Mouse (Mus musculus): ENCODE measurements at regions not wholly inside any gene's neighbourhood (a gene's known extent, or its start where the extent isn't known, plus 50 kb on each side); places are given as distances from the start of the nearest gene placed in this dataset.

GRCm38 (mm10) chr7:68873008-68873407 is 124.0 kb upstream of the Arrdc4 start:
- H3K4me2 ChIP-seq (replicated peaks; ENCODE audit: low read depth), result no peak overlapping the region
- no peaks in the 10 kb centered on the region for H3K4me1 ChIP-seq (replicated peaks; ENCODE audit: control insufficient read depth, insufficient read depth, low read length)
- no peak for ATAC-seq
- no peak for TF ChIP-seq CTCF (IDR thresholded peaks at IDR 0.05; ENCODE audit: low read depth)
- no peak overlapping the region for H3K9ac ChIP-seq (ENCODE audit: low read depth, low read length)
- no peak overlapping the region for H3K4me3 ChIP-seq (ENCODE audit: low read depth, low read length)
- no peaks in the 10 kb centered on the region for H3K36me3 ChIP-seq (ENCODE audit: control insufficient read depth, insufficient read depth)
- WGBS, result 60% methylated on average over 5 of the region's 5 CpGs
- H3K27ac ChIP-seq (ENCODE audit: low read depth, low read length), result no peak overlapping the region
- H3K9me3 ChIP-seq (ENCODE audit: control insufficient read depth), result no peaks in the 10 kb centered on the region
- no peaks in the 10 kb centered on the region for H3K27me3 ChIP-seq (replicated peaks; ENCODE audit: control insufficient read depth, insufficient read depth, low read length)

- Histone ChIP-seq H3K4me1 (replicated peaks; ENCODE audit: control insufficient read depth, insufficient read depth, low read length) (no peaks in the 10 kb centered on the region), H3K9ac (ENCODE audit: low read depth, low read length) (no peak overlapping the region), H3K4me3 (ENCODE audit: low read depth, low read length) (no peak overlapping the region), H3K9me3 (ENCODE audit: control insufficient read depth) (no peaks in the 10 kb centered on the region), H3K27me3 (replicated peaks; ENCODE audit: control insufficient read depth, insufficient read depth, low read length) (no peaks in the 10 kb centered on the region), H3K4me2 (replicated peaks; ENCODE audit: low read depth) (no peak overlapping the region), H3K36me3 (ENCODE audit: control insufficient read depth, insufficient read depth) (no peaks in the 10 kb centered on the region), H3K27ac (ENCODE audit: low read depth, low read length) (no peak overlapping the region)
- ATAC-seq, result no peak
- 60% methylated on average over 7 of the region's 7 CpGs for WGBS
- no peak for TF ChIP-seq CTCF (IDR thresholded peaks at IDR 0.05; ENCODE audit: low read depth)
Observed at GRCm38 (mm10) chr7:68864322-68865031, 115.4 kb upstream of the Arrdc4 start.

GRCm38 (mm10) chr7:68858471-68859210 is 109.6 kb upstream of the Arrdc4 start:
- Histone ChIP-seq H3K36me3 (ENCODE audit: control insufficient read depth, insufficient read depth) (no peaks in the 10 kb centered on the region), H3K4me3 (ENCODE audit: low read depth, low read length) (no peak overlapping the region), H3K4me2 (replicated peaks; ENCODE audit: low read depth) (no peak overlapping the region), H3K9me3 (ENCODE audit: control insufficient read depth) (no peaks in the 10 kb centered on the region), H3K4me1 (replicated peaks; ENCODE audit: control insufficient read depth, insufficient read depth, low read length) (no peaks in the 10 kb centered on the region), H3K27ac (ENCODE audit: low read depth, low read length) (no peak overlapping the region), H3K9ac (ENCODE audit: low read depth, low read length) (no peak overlapping the region), H3K27me3 (replicated peaks; ENCODE audit: control insufficient read depth, insufficient read depth, low read length) (no peaks in the 10 kb centered on the region)
- TF ChIP-seq CTCF (IDR thresholded peaks at IDR 0.05; ENCODE audit: low read depth), result no peak
- ATAC-seq, result no peak
- 52% methylated on average over 2 of the region's 2 CpGs for WGBS

GRCm38 (mm10) chr7:68851981-68852575 is 103.0 kb upstream of the Arrdc4 start:
- H3K4me3 ChIP-seq (ENCODE audit: low read depth, low read length), result no peak overlapping the region
- no peaks in the 10 kb centered on the region for H3K4me1 ChIP-seq (replicated peaks; ENCODE audit: control insufficient read depth, insufficient read depth, low read length)
- no peaks in the 10 kb centered on the region for H3K27me3 ChIP-seq (replicated peaks; ENCODE audit: control insufficient read depth, insufficient read depth, low read length)
- H3K9me3 ChIP-seq (ENCODE audit: control insufficient read depth), result no peaks in the 10 kb centered on the region
- TF ChIP-seq CTCF (IDR thresholded peaks at IDR 0.05; ENCODE audit: low read depth), result no peak
- no peak overlapping the region for H3K9ac ChIP-seq (ENCODE audit: low read depth, low read length)
- no peak overlapping the region for H3K27ac ChIP-seq (ENCODE audit: low read depth, low read length)
- ATAC-seq, result no peak
- H3K36me3 ChIP-seq (ENCODE audit: control insufficient read depth, insufficient read depth), result no peaks in the 10 kb centered on the region
- 54% methylated on average over 3 of the region's 3 CpGs for WGBS
- H3K4me2 ChIP-seq (replicated peaks; ENCODE audit: low read depth), result no peak overlapping the region

GRCm38 (mm10) chr7:68844606-68845005 is 95.6 kb upstream of the Arrdc4 start:
- 41% methylated on average over 7 of the region's 7 CpGs for whole genome bisulfite sequencing
- no peak for ATAC-seq

GRCm38 (mm10) chr7:68843374-68843773 is 94.3 kb upstream of the Arrdc4 start:
- 47% methylated on average over 4 of the region's 4 CpGs for WGBS

More at GRCm38 (mm10) chr7:68844606-68845005, 95.6 kb upstream of the Arrdc4 start:
- no peak for TF ChIP-seq CTCF (IDR thresholded peaks at IDR 0.05; ENCODE audit: low read depth)
- H3K4me2 ChIP-seq (replicated peaks; ENCODE audit: low read depth), result no peak overlapping the region
- H3K4me1 ChIP-seq (replicated peaks; ENCODE audit: control insufficient read depth, insufficient read depth, low read length), result no peaks in the 10 kb centered on the region
- no peaks in the 10 kb centered on the region for H3K9me3 ChIP-seq (ENCODE audit: control insufficient read depth)
- no peak overlapping the region for H3K27ac ChIP-seq (ENCODE audit: low read depth, low read length)
- no peak overlapping the region for H3K4me3 ChIP-seq (ENCODE audit: low read depth, low read length)
- no peak overlapping the region for H3K9ac ChIP-seq (ENCODE audit: low read depth, low read length)
- no peaks in the 10 kb centered on the region for H3K27me3 ChIP-seq (replicated peaks; ENCODE audit: control insufficient read depth, insufficient read depth, low read length)
- no peaks in the 10 kb centered on the region for H3K36me3 ChIP-seq (ENCODE audit: control insufficient read depth, insufficient read depth)

More at GRCm38 (mm10) chr7:68843374-68843773, 94.3 kb upstream of the Arrdc4 start:
- no peaks in the 10 kb centered on the region for H3K4me1 ChIP-seq (replicated peaks; ENCODE audit: control insufficient read depth, insufficient read depth, low read length)
- no peak overlapping the region for H3K9ac ChIP-seq (ENCODE audit: low read depth, low read length)
- no peaks in the 10 kb centered on the region for H3K27me3 ChIP-seq (replicated peaks; ENCODE audit: control insufficient read depth, insufficient read depth, low read length)
- no peak for ATAC-seq
- peak; percentile 67 for TF ChIP-seq CTCF (IDR thresholded peaks at IDR 0.05; ENCODE audit: low read depth)
- H3K36me3 ChIP-seq (ENCODE audit: control insufficient read depth, insufficient read depth), result no peaks in the 10 kb centered on the region
- no peaks in the 10 kb centered on the region for H3K9me3 ChIP-seq (ENCODE audit: control insufficient read depth)
- no peak overlapping the region for H3K4me3 ChIP-seq (ENCODE audit: low read depth, low read length)
- no peak overlapping the region for H3K27ac ChIP-seq (ENCODE audit: low read depth, low read length)
- H3K4me2 ChIP-seq (replicated peaks; ENCODE audit: low read depth), result no peak overlapping the region

All from intestine, postnatal 0 days (tissue).